Mouse (Mus musculus) heart, embryonic 14.5 days (tissue): ENCODE measurements around the gene Gjc1. TPM values are rescaled to one million over a fixed set of nuclear protein-coding genes. Genes with fewer than 3 reads are reported as not detected.

Experiments
- ATAC-seq: fragments of 200-750 bp; cut with Nextera tagmentation; 2 replicates; pipeline ENCODE4 v1.8.0; 2017; ENCODE audit warnings: low read depth, moderate TSS enrichment; ENCODE audit not compliant: insufficient number of reproducible peaks, insufficient read depth, low FRiP score
- H3K27ac ChIP-seq, 2 experiments: fragments of 200-500 bp in 1 of 2; fragments of 300-500 bp in 1 of 2; sonication (generic) in 1 of 2; replicated peaks in 1 of 2; 2 replicates each; pipeline ENCODE4 v1.5.1; 2012 to 2014; ENCODE audit warnings: low read depth in 2 of 2, low read length in 2 of 2, control low read depth in 1 of 2, mild to moderate bottlenecking in 1 of 2, mixed read lengths in 1 of 2; ENCODE audit not compliant: control insufficient read depth in 1 of 2, insufficient read depth in 1 of 2
- H3K27me3 ChIP-seq: fragments of 300-500 bp; sonication (generic); 2 replicates; pipeline ENCODE4 v1.6.1; 2014; ENCODE audit warnings: mild to moderate bottlenecking, low read length, control low read depth; ENCODE audit not compliant: control insufficient read depth, insufficient read depth
- H3K36me3 ChIP-seq: fragments of 300-500 bp; sonication (generic); 2 replicates; pipeline ENCODE4 v1.6.1; 2014; ENCODE audit warnings: mild to moderate bottlenecking, control low read depth, low read length, mixed read lengths; ENCODE audit not compliant: control insufficient read depth, insufficient read depth
- H3K4me1 ChIP-seq, 2 experiments: fragments of 200-500 bp in 1 of 2; fragments of 300-500 bp in 1 of 2; sonication (generic) in 1 of 2; 2 replicates each; pipeline ENCODE4 v1.6.1; 2012 to 2014; ENCODE audit warnings: low read length in 2 of 2, control low read depth in 1 of 2, mixed read lengths in 1 of 2; ENCODE audit not compliant: control insufficient read depth in 2 of 2, insufficient read depth in 2 of 2
- H3K4me2 ChIP-seq: fragments of 300-500 bp; sonication (generic); 2 replicates; pipeline ENCODE4 v1.6.1; 2014; ENCODE audit warnings: mild to moderate bottlenecking, low read length
- H3K4me3 ChIP-seq, 2 experiments: fragments of 200-500 bp in 1 of 2; fragments of 300-500 bp in 1 of 2; sonication (generic) in 1 of 2; 2 replicates each; pipeline ENCODE4 v1.5.1; 2012 to 2014; ENCODE audit warnings: low read length in 2 of 2, mild to moderate bottlenecking in 2 of 2, control low read depth in 1 of 2, low read depth in 1 of 2, moderate library complexity in 1 of 2; ENCODE audit not compliant: control insufficient read depth in 1 of 2, insufficient read depth in 1 of 2
- H3K9ac ChIP-seq: fragments of 300-500 bp; sonication (generic); 2 replicates; pipeline ENCODE4 v1.6.1; 2014; ENCODE audit warnings: mild to moderate bottlenecking, low read length
- H3K9me3 ChIP-seq: fragments of 300-500 bp; sonication (generic); 2 replicates; pipeline ENCODE4 v1.6.1; 2016; ENCODE audit warnings: low read length, control low read depth; ENCODE audit not compliant: control insufficient read depth
- WGBS: fragments of 180-500 bp; shearing (Covaris S2); extraction: QIAGEN DNeasy Blood & Tissue Kit; methylation state at CpG from one replicate; pipeline ENCODE4 v1.1.7; 2014; 5-methylcytosine and 5-hydroxymethylcytosine counted together
- polyA plus RNA-seq: library from polyadenylated mRNA; unstranded; fragments of >200 nt; fragmentation: Nextera tagmentation; extraction: Ambion mirVana; gene quantifications from 2 replicates; pipeline ENCODE4 v1.2.1, GENCODE M21; 2014

Gene Gjc1
- polyA plus RNA-seq, 1 experiment from 2014 or later, result 53.8 TPM

GRCm38 (mm10) chr11:102838616-102839150 is 19.2 kb upstream of the Gjc1 start:
- no peaks in the 10 kb centered on the region for H3K9me3 ChIP-seq
- H3K27me3 ChIP-seq, result no peaks in the 10 kb centered on the region
- ATAC-seq, result no peak
- peaks cover 75% of the 10 kb centered on the region for H3K36me3 ChIP-seq
- H3K4me2 ChIP-seq, result no peak overlapping the region
- H3K27ac ChIP-seq, result no peak overlapping the region
- no peak overlapping the region for H3K4me3 ChIP-seq
- no peak overlapping the region for H3K9ac ChIP-seq
- WGBS, result 84% methylated on average over 9 of the region's 9 CpGs
- H3K4me1 ChIP-seq, result no peaks in the 10 kb centered on the region

GRCm38 (mm10) chr11:102838126-102838525 is 18.6 kb upstream of the Gjc1 start:
- Histone ChIP-seq H3K27me3 (no peaks in the 10 kb centered on the region), H3K4me2 (no peak overlapping the region), H3K27ac (no peak overlapping the region), H3K4me3 (no peak overlapping the region), H3K4me1 (no peaks in the 10 kb centered on the region), H3K9ac (no peak overlapping the region), H3K36me3 (peaks cover 69% of the 10 kb centered on the region), H3K9me3 (no peaks in the 10 kb centered on the region)
- 100% methylated on average over 2 of the region's 2 CpGs for WGBS
- ATAC-seq, result no peak

GRCm38 (mm10) chr11:102837385-102837784 is 17.9 kb upstream of the Gjc1 start:
- H3K4me1 ChIP-seq, result no peaks in the 10 kb centered on the region; a peak in 1 of 4 replicates
- no peak overlapping the region for H3K4me2 ChIP-seq
- H3K27me3 ChIP-seq, result no peaks in the 10 kb centered on the region
- H3K9ac ChIP-seq, result no peak overlapping the region
- no peak overlapping the region for H3K27ac ChIP-seq
- no peak overlapping the region for H3K4me3 ChIP-seq
- 83% methylated on average over 1 of the region's 1 CpGs for WGBS
- H3K36me3 ChIP-seq, result peaks cover 62% of the 10 kb centered on the region
- H3K9me3 ChIP-seq, result no peaks in the 10 kb centered on the region
- ATAC-seq, result no peak

- peaks cover 0 to under 1% of the 10 kb centered on the region in 2 experiments; a peak in 2 of 4 replicates for H3K4me1 ChIP-seq
- 71% methylated on average over 9 of the region's 9 CpGs for WGBS
Measured at GRCm38 (mm10) chr11:102836146-102836545, 16.6 kb upstream of the Gjc1 start.

GRCm38 (mm10) chr11:102835549-102835948 is 16.0 kb upstream of the Gjc1 start, which contains the start of gene Higd1b:
Higd1b (plus strand) TSS chr11:102835849.
- H3K36me3 ChIP-seq, result peaks cover 44% of the 10 kb centered on the region
- H3K27me3 ChIP-seq, result no peaks in the 10 kb centered on the region
- H3K9ac ChIP-seq, result no peak within 1 kb of the TSS
- peaks cover 3 to 4% of the 10 kb centered on the region in 2 experiments; a peak in 3 of 4 replicates for H3K4me1 ChIP-seq
- H3K27ac ChIP-seq, result no peak within 1 kb of the TSS
- H3K4me3 ChIP-seq, result no peak within 1 kb of the TSS
- H3K9me3 ChIP-seq, result no peaks in the 10 kb centered on the region
- H3K4me2 ChIP-seq, result no peak within 1 kb of the TSS
- WGBS, result 80% methylated on average over 4 of the region's 4 CpGs
- no peak for ATAC-seq

More at GRCm38 (mm10) chr11:102836146-102836545, 16.6 kb upstream of the Gjc1 start:
- H3K4me3 ChIP-seq, result no peak overlapping the region
- H3K36me3 ChIP-seq, result peaks cover 50% of the 10 kb centered on the region
- no peak for ATAC-seq
- no peak overlapping the region for H3K27ac ChIP-seq
- H3K27me3 ChIP-seq, result no peaks in the 10 kb centered on the region
- no peaks in the 10 kb centered on the region for H3K9me3 ChIP-seq
- H3K4me2 ChIP-seq, result no peak overlapping the region
- H3K9ac ChIP-seq, result no peak overlapping the region

GRCm38 (mm10) chr11:102834219-102834618 is 14.7 kb upstream of the Gjc1 start:
- no peak overlapping the region for H3K27ac ChIP-seq
- H3K4me1 ChIP-seq, result peaks cover 4 to 5% of the 10 kb centered on the region in 2 experiments; a peak in 3 of 4 replicates
- no peak overlapping the region for H3K9ac ChIP-seq
- no peak overlapping the region for H3K4me3 ChIP-seq
- no peaks in the 10 kb centered on the region for H3K27me3 ChIP-seq
- H3K36me3 ChIP-seq, result peaks cover 30% of the 10 kb centered on the region
- no peaks in the 10 kb centered on the region for H3K9me3 ChIP-seq
- no peak overlapping the region for H3K4me2 ChIP-seq
- no peak for ATAC-seq
- WGBS, result 86% methylated on average over 10 of the region's 10 CpGs

GRCm38 (mm10) chr11:102832700-102833297 is 13.3 kb upstream of the Gjc1 start:
- H3K4me1 ChIP-seq, result peaks cover 4 to 5% of the 10 kb centered on the region in 2 experiments; a peak in 3 of 4 replicates
- H3K4me2 ChIP-seq, result no peak overlapping the region
- H3K4me3 ChIP-seq, result no peak overlapping the region
- H3K27ac ChIP-seq, result no peak overlapping the region
- no peak for ATAC-seq
- H3K36me3 ChIP-seq, result peaks cover 16% of the 10 kb centered on the region
- no peak overlapping the region for H3K9ac ChIP-seq
- 62% methylated on average over 18 of the region's 18 CpGs for WGBS
- H3K27me3 ChIP-seq, result no peaks in the 10 kb centered on the region
- H3K9me3 ChIP-seq, result no peaks in the 10 kb centered on the region
